Mouse (Mus musculus): ENCODE data around the gene Tnfsfm13. TPM values are rescaled to one million over a fixed set of nuclear protein-coding genes. Genes with fewer than 3 reads are reported as not detected.

The Tnfsfm13 gene
- polyA plus RNA-seq, 1 experiment from 2014 or later, result 0.82 TPM

DNA sequence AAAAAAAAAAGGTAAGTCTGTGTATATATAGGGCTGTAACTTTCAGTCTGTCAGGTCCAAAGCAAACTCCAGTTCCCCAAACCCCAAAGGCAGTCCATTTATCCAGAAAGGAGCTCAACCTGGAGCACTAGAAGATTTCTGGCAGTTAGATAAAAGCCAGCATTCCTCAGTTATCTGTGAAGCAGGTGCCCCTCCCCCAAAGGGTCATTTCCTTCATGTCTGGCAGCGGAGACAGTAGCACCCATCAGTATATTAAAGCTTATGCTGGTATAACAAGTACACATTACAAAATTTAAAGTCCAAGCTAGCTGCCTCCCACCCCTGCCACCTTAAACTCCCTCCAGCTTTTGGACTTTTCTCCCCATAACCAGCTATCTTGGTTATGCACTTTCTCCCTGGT lies 3.7 kb upstream of the Tnfsfm13 start:
- Histone ChIP-seq H3K27ac (no peak overlapping the region), H3K4me1 (replicated peaks) (peaks cover 13% of the 10 kb centered on the region), H3K27me3 (ENCODE audit: insufficient read depth, poor library complexity, severe bottlenecking) (0 out of 2 replicates have a peak, but pooled peaks cover 9% of the 10 kb centered on the region), H3K9me3 (no peaks in the 10 kb centered on the region), H3K36me3 (no peaks in the 10 kb centered on the region), H3K4me3 (no peak overlapping the region)
- no peak for DNase-seq (ENCODE audit: low spot score)
- 75% methylated on average over 1 of the region's 1 CpGs for WGBS

DNA sequence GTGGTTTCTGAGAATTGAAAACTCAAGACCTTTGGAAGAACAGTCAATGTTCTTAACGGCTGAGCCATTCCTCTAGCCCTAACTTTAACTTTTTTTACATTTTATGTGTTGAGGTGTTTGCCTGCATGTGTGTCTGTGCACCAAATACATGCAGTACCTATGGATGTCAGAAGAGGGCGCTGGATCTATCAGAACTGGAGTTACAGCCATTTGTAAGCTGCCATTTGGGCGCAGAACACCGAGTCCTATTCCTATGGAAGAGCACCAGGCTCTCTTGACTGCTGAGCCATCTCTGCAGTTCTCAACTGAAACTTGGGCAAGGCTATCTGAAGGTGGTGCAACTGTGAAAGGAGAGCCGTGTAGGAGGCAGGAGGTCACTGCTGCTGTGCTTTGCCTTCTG lies 2.7 kb upstream of the Tnfsfm13 start:
- no peak for DNase-seq (ENCODE audit: low spot score)
- 73% methylated on average over 5 of the region's 5 CpGs for WGBS

DNA sequence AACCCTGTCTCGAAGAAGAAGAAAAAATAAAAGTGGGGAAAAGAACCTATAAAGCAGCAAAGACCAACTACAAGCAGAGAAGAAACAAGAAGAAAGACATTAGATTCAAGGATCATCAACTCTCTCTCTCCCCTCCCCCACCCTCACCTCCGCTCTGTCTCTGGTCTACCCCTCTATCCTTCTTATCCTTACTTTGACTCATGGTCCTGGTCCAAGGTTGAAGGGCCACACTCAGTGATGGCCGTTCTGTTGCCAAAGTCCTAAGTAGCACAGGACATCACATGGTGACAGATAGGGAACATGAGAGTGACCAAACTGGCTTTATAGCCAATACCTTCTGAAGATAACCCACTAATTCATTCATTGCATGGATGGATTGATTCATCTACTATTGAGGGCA lies 1.5 kb upstream of the Tnfsfm13 start:
- Histone ChIP-seq H3K4me1 (replicated peaks) (peaks cover 18% of the 10 kb centered on the region), H3K27ac (no peak overlapping the region), H3K36me3 (no peaks in the 10 kb centered on the region), H3K4me3 (no peak overlapping the region), H3K9me3 (no peaks in the 10 kb centered on the region), H3K27me3 (ENCODE audit: insufficient read depth, poor library complexity, severe bottlenecking) (0 out of 2 replicates have a peak, but pooled peaks cover 9% of the 10 kb centered on the region)
- DNase-seq (ENCODE audit: low spot score), result no peak
- WGBS, result 89% methylated on average over 3 of the region's 3 CpGs

More for the DNA sequence above, 2.7 kb upstream of the Tnfsfm13 start:
- Histone ChIP-seq H3K4me3 (no peak overlapping the region), H3K36me3 (no peaks in the 10 kb centered on the region), H3K4me1 (replicated peaks) (peaks cover 13% of the 10 kb centered on the region), H3K27me3 (ENCODE audit: insufficient read depth, poor library complexity, severe bottlenecking) (0 out of 2 replicates have a peak, but pooled peaks cover 9% of the 10 kb centered on the region), H3K27ac (no peak overlapping the region), H3K9me3 (no peaks in the 10 kb centered on the region)

DNA sequence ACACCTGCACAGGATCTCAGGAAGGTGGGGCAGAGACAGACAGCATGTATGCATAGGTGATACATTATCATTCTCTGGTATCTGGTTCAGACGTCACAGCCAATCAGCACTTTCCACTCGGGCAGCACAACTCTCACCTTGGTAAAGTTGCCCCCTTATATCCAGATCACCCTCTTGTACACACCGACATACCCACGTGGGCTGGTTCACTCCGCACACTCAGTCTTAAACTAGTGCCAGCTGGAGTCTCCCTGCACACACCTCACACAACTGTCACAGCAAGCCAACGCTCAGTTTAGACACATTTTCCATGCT lies 895 bp downstream of the Tnfsfm13 start:
- H3K9me3 ChIP-seq, result no peaks in the 10 kb centered on the region
- no peak for DNase-seq (ENCODE audit: low spot score)
- 34% methylated on average over 6 of the region's 6 CpGs for WGBS
- H3K36me3 ChIP-seq, result no peaks in the 10 kb centered on the region
- H3K27ac ChIP-seq, result peak overlapping the region; percentile 89
- 0 out of 2 replicates have a peak, but pooled peaks cover 9% of the 10 kb centered on the region for H3K27me3 ChIP-seq (ENCODE audit: insufficient read depth, poor library complexity, severe bottlenecking)
- H3K4me3 ChIP-seq, result peak overlapping the region; percentile 59
- peaks cover 19% of the 10 kb centered on the region for H3K4me1 ChIP-seq (replicated peaks)

DNA sequence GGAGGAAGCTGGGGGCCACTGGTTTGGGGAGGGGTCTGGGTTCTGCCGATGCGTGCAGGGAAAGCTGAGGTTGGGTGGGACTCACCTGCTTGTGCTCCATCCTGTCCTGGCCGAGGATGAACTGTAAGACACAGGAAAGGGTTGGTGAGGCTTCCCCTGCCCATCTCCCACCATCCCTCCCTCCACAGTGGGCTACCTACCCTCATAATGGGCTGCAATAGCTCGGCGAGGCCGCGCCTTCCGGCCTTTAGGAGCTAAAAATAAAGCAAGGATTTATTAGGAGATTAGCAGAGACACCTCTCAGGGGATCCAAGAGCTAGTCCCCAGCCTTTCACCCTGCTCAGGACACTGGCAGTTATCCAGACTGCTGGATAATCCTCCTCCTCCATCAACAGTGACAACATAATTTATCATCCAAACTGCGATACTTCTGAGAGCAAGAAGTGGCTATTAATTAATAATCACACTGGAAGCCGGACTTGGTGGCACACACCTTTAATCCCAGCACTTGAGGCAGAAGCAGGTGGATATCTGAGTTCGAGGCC lies 2.4 kb downstream of the Tnfsfm13 start:
- Histone ChIP-seq H3K4me3 (no peak overlapping the region), H3K9me3 (no peaks in the 10 kb centered on the region), H3K4me1 (replicated peaks) (peaks cover 22% of the 10 kb centered on the region), H3K27me3 (ENCODE audit: insufficient read depth, poor library complexity, severe bottlenecking) (0 out of 2 replicates have a peak, but pooled peaks cover 9% of the 10 kb centered on the region), H3K27ac (no peak overlapping the region), H3K36me3 (no peaks in the 10 kb centered on the region)
- no peak for DNase-seq (ENCODE audit: low spot score)
- WGBS, result 71% methylated on average over 11 of the region's 11 CpGs

DNA sequence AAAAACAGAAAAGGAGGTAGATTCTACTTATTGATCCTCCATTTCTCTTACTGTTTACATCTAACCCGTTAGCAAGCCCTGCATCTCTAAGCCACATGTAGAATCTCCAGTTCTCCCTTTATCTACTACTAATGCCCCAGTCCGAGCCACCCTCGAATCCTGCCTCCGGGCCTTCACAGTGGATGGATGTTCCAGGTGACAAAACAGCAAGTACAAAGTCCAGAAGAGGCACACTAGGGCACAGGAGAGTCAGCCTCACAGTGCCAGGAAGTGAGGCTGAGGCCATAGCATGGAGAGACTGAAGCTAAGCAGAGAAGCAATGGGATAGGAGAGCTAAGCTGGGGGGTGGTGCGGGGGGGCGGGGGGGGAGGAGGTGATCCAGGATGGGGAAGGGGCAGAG lies 3.0 kb downstream of the Tnfsfm13 start:
- H3K9me3 ChIP-seq, result no peaks in the 10 kb centered on the region
- H3K27ac ChIP-seq, result no peak overlapping the region
- peaks cover 22% of the 10 kb centered on the region for H3K4me1 ChIP-seq (replicated peaks)
- no peak for DNase-seq (ENCODE audit: low spot score)
- WGBS, result 82% methylated on average over 6 of the region's 6 CpGs
- no peaks in the 10 kb centered on the region for H3K36me3 ChIP-seq
- 0 out of 2 replicates have a peak, but pooled peaks cover 9% of the 10 kb centered on the region for H3K27me3 ChIP-seq (ENCODE audit: insufficient read depth, poor library complexity, severe bottlenecking)
- H3K4me3 ChIP-seq, result no peak overlapping the region

DNA sequence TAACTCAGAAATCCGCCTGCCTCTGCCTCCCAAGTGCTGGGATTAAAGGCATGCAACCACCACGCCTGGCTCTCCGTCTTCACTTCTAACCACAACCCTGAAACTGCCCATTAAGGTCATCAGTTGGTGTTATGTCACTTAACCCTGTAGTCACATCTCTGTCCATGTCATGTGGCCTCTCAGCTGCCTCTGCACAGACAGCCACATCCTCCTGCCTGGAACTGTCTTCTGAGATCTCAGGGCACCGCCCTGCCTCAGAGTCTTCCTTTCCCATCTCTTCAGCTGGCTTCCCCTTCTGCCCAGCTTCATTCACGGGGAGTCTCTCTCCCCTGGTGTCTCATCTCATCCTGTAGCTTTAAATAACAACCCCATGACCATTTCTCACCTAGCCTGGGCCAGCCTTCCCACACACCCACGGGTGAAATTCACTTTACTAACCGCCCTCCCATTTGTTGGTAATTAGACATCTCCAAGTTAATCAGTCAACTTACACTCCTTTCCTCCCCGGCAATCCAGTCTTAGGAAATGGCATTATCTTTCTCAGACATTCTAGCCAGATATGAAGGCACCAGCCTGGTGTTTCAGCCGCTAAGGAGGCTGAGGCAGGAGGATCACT lies 3.6 kb downstream of the Tnfsfm13 start:
- Histone ChIP-seq H3K4me1 (replicated peaks) (peaks cover 22% of the 10 kb centered on the region), H3K36me3 (no peaks in the 10 kb centered on the region), H3K9me3 (no peaks in the 10 kb centered on the region), H3K27ac (no peak overlapping the region), H3K27me3 (ENCODE audit: insufficient read depth, poor library complexity, severe bottlenecking) (0 out of 2 replicates have a peak, but pooled peaks cover 10% of the 10 kb centered on the region), H3K4me3 (no peak overlapping the region)
- 83% methylated on average over 9 of the region's 9 CpGs for WGBS
- DNase-seq (ENCODE audit: low spot score), result no peak

DNA sequence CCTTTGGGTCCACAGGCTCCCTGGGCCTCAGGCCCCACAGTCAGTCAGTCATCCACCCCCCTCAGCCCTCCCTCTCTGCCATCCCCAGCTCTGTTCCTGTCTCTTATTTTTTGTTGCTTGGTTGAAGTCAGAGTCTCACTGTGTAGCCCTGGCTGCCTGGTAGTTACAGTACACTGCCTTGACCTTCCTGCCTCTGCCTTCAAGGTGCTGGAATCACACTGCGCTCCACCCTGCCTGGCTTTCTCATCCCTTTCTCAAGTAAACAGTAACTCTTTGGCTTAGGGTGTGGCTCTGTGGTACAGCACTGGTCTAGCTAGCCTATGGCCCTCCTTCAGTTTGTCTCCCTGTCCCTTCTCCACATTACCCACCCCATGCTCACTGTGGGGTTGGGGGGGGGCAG lies 6.0 kb downstream of the Tnfsfm13 start:
- 97% methylated on average over 1 of the region's 1 CpGs for WGBS
- Histone ChIP-seq H3K9me3 (no peaks in the 10 kb centered on the region), H3K27ac (peak overlapping the region; percentile 23; the same call in 1 of the 2 replicates), H3K4me1 (replicated peaks) (peaks cover 22% of the 10 kb centered on the region), H3K36me3 (no peaks in the 10 kb centered on the region), H3K4me3 (no peak overlapping the region), H3K27me3 (ENCODE audit: insufficient read depth, poor library complexity, severe bottlenecking) (0 out of 2 replicates have a peak, but pooled peaks cover 11% of the 10 kb centered on the region)
- no peak for DNase-seq (ENCODE audit: low spot score)

DNA sequence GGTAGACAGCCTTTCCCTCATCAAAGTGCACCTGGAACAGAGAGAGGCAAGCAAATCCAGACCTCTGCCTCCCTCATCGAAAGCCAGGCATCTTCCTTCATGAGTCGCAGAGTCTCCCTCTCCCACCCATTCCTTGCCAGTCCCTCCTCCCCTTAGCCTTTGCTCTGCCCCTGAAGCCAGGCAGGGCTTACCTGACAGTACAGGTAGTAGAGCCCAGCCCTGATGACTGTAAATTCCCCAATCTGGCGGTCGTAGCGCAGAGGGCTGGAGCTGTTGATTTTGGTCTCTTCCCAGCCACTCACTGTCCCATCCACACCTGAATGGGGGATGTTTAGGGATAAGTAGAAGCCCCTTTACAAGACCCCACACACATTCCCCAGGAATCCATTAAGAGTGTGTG lies 8.8 kb downstream of the Tnfsfm13 start:
- peaks cover 28% of the 10 kb centered on the region for H3K4me1 ChIP-seq (replicated peaks)
- peaks cover 15% of the 10 kb centered on the region; the same call in 1 of the 2 replicates for H3K27me3 ChIP-seq (ENCODE audit: insufficient read depth, poor library complexity, severe bottlenecking)
- peak overlapping the region; percentile 14; the same call in 1 of the 2 replicates for H3K4me3 ChIP-seq
- WGBS, result 54% methylated on average over 5 of the region's 5 CpGs
- H3K27ac ChIP-seq, result no peak overlapping the region
- no peaks in the 10 kb centered on the region for H3K36me3 ChIP-seq
- no peaks in the 10 kb centered on the region for H3K9me3 ChIP-seq
- no peak for DNase-seq (ENCODE audit: low spot score)

DNA sequence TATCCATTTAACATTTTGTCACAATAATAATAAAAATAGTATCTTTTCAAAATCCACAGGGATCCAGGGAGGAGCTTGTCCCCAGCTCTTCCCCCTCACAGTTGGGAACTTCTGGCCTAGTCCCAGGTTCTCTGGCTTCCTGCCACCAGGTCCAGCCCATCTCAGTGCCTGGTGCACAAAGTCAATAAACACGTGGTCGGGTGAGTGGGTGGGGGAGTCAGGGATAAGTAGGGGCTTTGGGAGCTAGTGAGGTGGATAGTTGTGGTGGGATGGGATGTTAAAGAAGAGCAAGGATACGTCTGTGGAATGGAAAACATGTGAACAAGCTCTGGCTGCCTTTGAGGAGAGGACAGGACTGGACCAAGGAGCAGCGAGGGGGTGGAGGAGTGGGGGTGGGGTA lies 9.5 kb downstream of the Tnfsfm13 start:
- no peak overlapping the region for H3K4me3 ChIP-seq
- no peak for DNase-seq (ENCODE audit: low spot score)

DNA sequence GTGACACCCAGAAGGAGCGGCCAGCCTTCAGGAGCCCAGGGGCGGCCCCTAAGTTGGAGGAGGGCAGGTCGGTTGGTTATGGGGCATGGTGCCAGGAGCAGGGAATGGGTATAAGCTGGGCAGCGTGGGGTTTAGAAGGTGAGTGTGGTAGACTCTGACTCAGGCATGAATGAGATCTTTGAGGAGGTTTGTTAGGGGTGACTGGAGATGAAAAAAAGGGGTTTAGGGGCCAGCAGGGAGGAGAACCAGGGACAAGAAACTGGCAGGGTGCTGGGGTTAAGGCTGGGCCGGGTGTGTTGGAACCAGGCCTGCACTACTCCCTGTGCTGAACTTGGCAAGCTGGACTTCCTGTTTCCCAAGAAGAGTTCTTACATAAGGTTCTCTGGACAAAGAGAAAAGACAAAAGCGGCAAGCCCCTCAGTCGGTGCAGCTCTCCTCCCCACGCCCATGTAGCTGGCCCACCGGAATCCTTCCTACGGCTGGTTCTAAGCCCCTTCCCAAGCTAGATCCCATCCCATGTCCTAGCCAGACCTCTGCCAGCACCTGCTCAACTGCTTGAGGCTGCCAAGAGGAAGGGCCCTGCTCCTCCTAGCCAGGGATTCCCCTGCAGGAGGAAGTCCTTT lies 10.3 kb downstream of the Tnfsfm13 start, which contains the start of gene Tnfsf13:
Gene Tnfsf13, minus strand, starts transcription at position 259 of the 623 bp plus-strand sequence.
- Histone ChIP-seq H3K4me3 (no peak within 1 kb of the TSS), H3K4me1 (replicated peaks) (peaks cover 41% of the 10 kb centered on the region), H3K9me3 (no peaks in the 10 kb centered on the region), H3K36me3 (no peaks in the 10 kb centered on the region; the same call in 1 of the 2 replicates), H3K27ac (no peak within 1 kb of the TSS), H3K27me3 (ENCODE audit: insufficient read depth, poor library complexity, severe bottlenecking) (peaks cover 15% of the 10 kb centered on the region; the same call in 1 of the 2 replicates)
- no peak for DNase-seq (ENCODE audit: low spot score)
- WGBS, result 74% methylated on average over 10 of the region's 10 CpGs

More for the DNA sequence above, 9.5 kb downstream of the Tnfsfm13 start:
- Histone ChIP-seq H3K27me3 (ENCODE audit: insufficient read depth, poor library complexity, severe bottlenecking) (peaks cover 15% of the 10 kb centered on the region; the same call in 1 of the 2 replicates), H3K36me3 (no peaks in the 10 kb centered on the region), H3K4me1 (replicated peaks) (peaks cover 34% of the 10 kb centered on the region), H3K27ac (no peak overlapping the region), H3K9me3 (no peaks in the 10 kb centered on the region)
- 18% methylated on average over 4 of the region's 4 CpGs for WGBS

DNA sequence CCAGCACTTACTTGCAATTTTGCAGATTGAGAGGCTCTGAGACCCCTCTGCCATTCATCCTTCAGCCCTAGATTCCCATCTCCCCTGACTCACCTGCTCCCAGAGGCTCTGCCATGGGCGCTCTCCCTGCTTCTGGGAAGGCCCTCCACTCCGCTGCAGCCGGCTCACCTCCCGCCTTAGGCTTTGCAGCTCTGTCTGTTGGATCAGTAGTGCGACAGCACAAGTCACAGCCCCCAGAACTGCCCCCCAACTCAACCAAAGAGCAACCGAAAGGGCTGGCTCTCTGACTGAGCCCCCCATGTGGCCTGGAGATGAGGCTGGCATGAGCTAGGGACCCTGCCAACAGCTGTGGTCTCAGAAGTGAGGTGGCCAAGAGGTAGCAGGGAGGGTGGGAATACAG lies 11.0 kb downstream of the Tnfsfm13 start:
- no peak overlapping the region for H3K27ac ChIP-seq
- H3K4me1 ChIP-seq (replicated peaks), result peaks cover 47% of the 10 kb centered on the region
- no peak overlapping the region for H3K4me3 ChIP-seq
- no peaks in the 10 kb centered on the region for H3K9me3 ChIP-seq
- peaks cover 7% of the 10 kb centered on the region for H3K36me3 ChIP-seq
- DNase-seq (ENCODE audit: low spot score), result no peak
- peaks cover 15% of the 10 kb centered on the region; the same call in 1 of the 2 replicates for H3K27me3 ChIP-seq (ENCODE audit: insufficient read depth, poor library complexity, severe bottlenecking)
- WGBS, result 83% methylated on average over 6 of the region's 6 CpGs

All from hindbrain, embryonic 10.5 days (tissue).